Mouse (Mus musculus) hindbrain, embryonic 11.5 days (tissue): ENCODE measurements around the gene Hmgb1. TPM values are rescaled to one million over a fixed set of nuclear protein-coding genes. Genes with fewer than 3 reads are reported as not detected.

ENCODE experiments used
- ATAC-seq: fragments of 200-750 bp; cut with Nextera tagmentation; 2 replicates; pipeline ENCODE4 v1.8.0; 2017; ENCODE audit warnings: mild to moderate bottlenecking, moderate TSS enrichment, moderate library complexity; ENCODE audit not compliant: low FRiP score
- DNase-seq: peaks from one replicate; pipeline ENCODE4 v3.0.0-alpha.2; 2015; ENCODE audit warnings: low spot score
- H3K27ac ChIP-seq: fragments of 300-500 bp; sonication (generic); 2 replicates; pipeline ENCODE4 v1.5.1; 2014; ENCODE audit warnings: mild to moderate bottlenecking, low read depth, low read length
- H3K27me3 ChIP-seq: fragments of 300-500 bp; sonication (generic); 2 replicates; pipeline ENCODE4 v1.6.1; 2014; ENCODE audit warnings: mild to moderate bottlenecking, low read length, moderate library complexity, mixed read lengths; ENCODE audit not compliant: control insufficient read depth, insufficient read depth
- H3K36me3 ChIP-seq: fragments of 300-500 bp; sonication (generic); 2 replicates; pipeline ENCODE4 v1.6.1; 2014; ENCODE audit warnings: mild to moderate bottlenecking, low read length, moderate library complexity, mixed read lengths; ENCODE audit not compliant: control insufficient read depth, insufficient read depth
- H3K4me1 ChIP-seq: fragments of 300-500 bp; sonication (generic); replicated peaks from 2 replicates; pipeline ENCODE4 v1.6.1; 2014; ENCODE audit warnings: low read length, mixed read lengths; ENCODE audit not compliant: control insufficient read depth, insufficient read depth
- H3K4me2 ChIP-seq: fragments of 300-500 bp; sonication (generic); replicated peaks from 2 replicates; pipeline ENCODE4 v1.6.1; 2014; ENCODE audit warnings: mild to moderate bottlenecking, low read depth, low read length
- H3K4me3 ChIP-seq: fragments of 300-500 bp; sonication (generic); 2 replicates; pipeline ENCODE4 v1.5.1; 2014; ENCODE audit warnings: low read depth, low read length
- H3K9ac ChIP-seq: fragments of 300-500 bp; sonication (generic); 2 replicates; pipeline ENCODE4 v1.6.1; 2014; ENCODE audit warnings: low read depth, low read length
- H3K9me3 ChIP-seq: fragments of 300-500 bp; sonication (generic); 2 replicates; pipeline ENCODE4 v1.6.1; 2016; ENCODE audit warnings: low read length; ENCODE audit not compliant: control insufficient read depth
- WGBS: fragments of 180-500 bp; shearing (Covaris S2); extraction: QIAGEN DNeasy Blood & Tissue Kit; methylation state at CpG from one replicate; pipeline ENCODE4 v1.1.7; 2014; 5-methylcytosine and 5-hydroxymethylcytosine counted together
- polyA plus RNA-seq: library from polyadenylated mRNA; unstranded; fragments of >200 nt; fragmentation: Nextera tagmentation; extraction: Ambion mirVana; gene quantifications from 2 replicates; pipeline ENCODE4 v1.2.1, GENCODE M21; 2014

Gene Hmgb1
- polyA plus RNA-seq, 1 experiment from 2014 or later = 1,649 TPM

- no peak overlapping the region for H3K4me3 ChIP-seq
- H3K4me1 ChIP-seq = no peaks in the 10 kb centered on the region
- no peak overlapping the region for H3K9ac ChIP-seq
- H3K36me3 ChIP-seq = no peaks in the 10 kb centered on the region
- ATAC-seq (no peak), DNase-seq (no peak)
- no peak overlapping the region for H3K27ac ChIP-seq
- no peaks in the 10 kb centered on the region for H3K27me3 ChIP-seq
- 79% methylated on average over 10 of the region's 10 CpGs for WGBS
- H3K4me2 ChIP-seq = no peak overlapping the region
- no peaks in the 10 kb centered on the region for H3K9me3 ChIP-seq
Measured at GRCm38 (mm10) chr5:149135455-149136354, 48.6 kb downstream of the Hmgb1 start.

GRCm38 (mm10) chr5:149134751-149135454, 49.4 kb downstream of the Hmgb1 start:
- no peak overlapping the region for H3K9ac ChIP-seq
- WGBS = 80% methylated on average over 10 of the region's 10 CpGs

GRCm38 (mm10) chr5:149128473-149128872, 55.8 kb downstream of the Hmgb1 start:
- no peak for DNase-seq
- Histone ChIP-seq H3K4me1 (no peaks in the 10 kb centered on the region), H3K27ac (no peak overlapping the region), H3K27me3 (no peaks in the 10 kb centered on the region), H3K9ac (no peak overlapping the region), H3K9me3 (no peaks in the 10 kb centered on the region), H3K36me3 (no peaks in the 10 kb centered on the region), H3K4me3 (no peak overlapping the region), H3K4me2 (no peak overlapping the region)
- no peak for ATAC-seq
- WGBS = 89% methylated on average over 15 of the region's 15 CpGs

More at GRCm38 (mm10) chr5:149134751-149135454, 49.4 kb downstream of the Hmgb1 start:
- ATAC-seq (no peak), DNase-seq (no peak)
- H3K27me3 ChIP-seq = no peaks in the 10 kb centered on the region
- no peak overlapping the region for H3K4me3 ChIP-seq
- H3K4me1 ChIP-seq = no peaks in the 10 kb centered on the region
- H3K36me3 ChIP-seq = no peaks in the 10 kb centered on the region
- no peak overlapping the region for H3K4me2 ChIP-seq
- H3K9me3 ChIP-seq = no peaks in the 10 kb centered on the region
- no peak overlapping the region for H3K27ac ChIP-seq

GRCm38 (mm10) chr5:149123795-149124194, 60.5 kb downstream of the Hmgb1 start:
- H3K4me3 ChIP-seq = no peak overlapping the region
- 86% methylated on average over 6 of the region's 6 CpGs for WGBS

GRCm38 (mm10) chr5:149119341-149119881, 64.9 kb downstream of the Hmgb1 start:
- ATAC-seq = no peak

More at GRCm38 (mm10) chr5:149123795-149124194, 60.5 kb downstream of the Hmgb1 start:
- no peak for DNase-seq
- Histone ChIP-seq H3K4me1 (no peaks in the 10 kb centered on the region), H3K9me3 (no peaks in the 10 kb centered on the region), H3K9ac (no peak overlapping the region), H3K4me2 (no peak overlapping the region), H3K27ac (no peak overlapping the region), H3K36me3 (no peaks in the 10 kb centered on the region), H3K27me3 (no peaks in the 10 kb centered on the region)
- ATAC-seq = no peak

GRCm38 (mm10) chr5:149117815-149118547, 66.3 kb downstream of the Hmgb1 start:
- H3K4me1 ChIP-seq = no peaks in the 10 kb centered on the region
- no peak for ATAC-seq
- DNase-seq = no peak
- H3K9me3 ChIP-seq = no peaks in the 10 kb centered on the region
- no peak overlapping the region for H3K27ac ChIP-seq
- no peak overlapping the region for H3K9ac ChIP-seq
- H3K27me3 ChIP-seq = no peaks in the 10 kb centered on the region
- 27% methylated on average over 7 of the region's 7 CpGs for WGBS
- H3K36me3 ChIP-seq = no peaks in the 10 kb centered on the region
- no peak overlapping the region for H3K4me3 ChIP-seq
- no peak overlapping the region for H3K4me2 ChIP-seq

More at GRCm38 (mm10) chr5:149119341-149119881, 64.9 kb downstream of the Hmgb1 start:
- no peak for DNase-seq
- Histone ChIP-seq H3K9ac (no peak overlapping the region), H3K4me3 (no peak overlapping the region), H3K4me2 (no peak overlapping the region), H3K4me1 (no peaks in the 10 kb centered on the region), H3K36me3 (no peaks in the 10 kb centered on the region), H3K27me3 (no peaks in the 10 kb centered on the region), H3K9me3 (no peaks in the 10 kb centered on the region), H3K27ac (no peak overlapping the region)
- WGBS = 92% methylated on average over 16 of the region's 16 CpGs

GRCm38 (mm10) chr5:149114587-149114986, 69.7 kb downstream of the Hmgb1 start:
- H3K4me3 ChIP-seq = no peak overlapping the region
- H3K9ac ChIP-seq = no peak overlapping the region
- H3K36me3 ChIP-seq = no peaks in the 10 kb centered on the region
- no peaks in the 10 kb centered on the region for H3K9me3 ChIP-seq
- WGBS = 74% methylated on average over 9 of the region's 9 CpGs
- DNase-seq (no peak), ATAC-seq (no peak)
- no peak overlapping the region for H3K4me2 ChIP-seq
- no peak overlapping the region for H3K27ac ChIP-seq
- H3K27me3 ChIP-seq = no peaks in the 10 kb centered on the region
- no peaks in the 10 kb centered on the region for H3K4me1 ChIP-seq

- no peak for DNase-seq
- 76% methylated on average over 7 of the region's 7 CpGs for WGBS
- no peak for ATAC-seq
Measured at GRCm38 (mm10) chr5:149114034-149114433, 70.3 kb downstream of the Hmgb1 start.

More at GRCm38 (mm10) chr5:149114034-149114433, 70.3 kb downstream of the Hmgb1 start:
- H3K4me1 ChIP-seq = no peaks in the 10 kb centered on the region
- no peaks in the 10 kb centered on the region for H3K9me3 ChIP-seq
- H3K4me3 ChIP-seq = no peak overlapping the region
- H3K9ac ChIP-seq = no peak overlapping the region
- H3K36me3 ChIP-seq = no peaks in the 10 kb centered on the region
- no peaks in the 10 kb centered on the region for H3K27me3 ChIP-seq
- no peak overlapping the region for H3K27ac ChIP-seq
- no peak overlapping the region for H3K4me2 ChIP-seq
